Mouse (Mus musculus) retina, postnatal 7 days (tissue): ENCODE data around the gene Ahcyl1.
A peak's percentile ranks its signal among the peaks of the same experiment; 100 is the strongest.
"Not testable (repeated sequence)": the region's sequence is repeated elsewhere in the genome, so short reads cannot be mapped to it uniquely, and the experiment has no call there.

ENCODE experiments used
- DNase-seq: peaks from one replicate; pipeline ENCODE4 v3.0.0-alpha.2; 2012; ENCODE audit warnings: low read depth, low spot score

Ahcyl1 gene

DNA sequence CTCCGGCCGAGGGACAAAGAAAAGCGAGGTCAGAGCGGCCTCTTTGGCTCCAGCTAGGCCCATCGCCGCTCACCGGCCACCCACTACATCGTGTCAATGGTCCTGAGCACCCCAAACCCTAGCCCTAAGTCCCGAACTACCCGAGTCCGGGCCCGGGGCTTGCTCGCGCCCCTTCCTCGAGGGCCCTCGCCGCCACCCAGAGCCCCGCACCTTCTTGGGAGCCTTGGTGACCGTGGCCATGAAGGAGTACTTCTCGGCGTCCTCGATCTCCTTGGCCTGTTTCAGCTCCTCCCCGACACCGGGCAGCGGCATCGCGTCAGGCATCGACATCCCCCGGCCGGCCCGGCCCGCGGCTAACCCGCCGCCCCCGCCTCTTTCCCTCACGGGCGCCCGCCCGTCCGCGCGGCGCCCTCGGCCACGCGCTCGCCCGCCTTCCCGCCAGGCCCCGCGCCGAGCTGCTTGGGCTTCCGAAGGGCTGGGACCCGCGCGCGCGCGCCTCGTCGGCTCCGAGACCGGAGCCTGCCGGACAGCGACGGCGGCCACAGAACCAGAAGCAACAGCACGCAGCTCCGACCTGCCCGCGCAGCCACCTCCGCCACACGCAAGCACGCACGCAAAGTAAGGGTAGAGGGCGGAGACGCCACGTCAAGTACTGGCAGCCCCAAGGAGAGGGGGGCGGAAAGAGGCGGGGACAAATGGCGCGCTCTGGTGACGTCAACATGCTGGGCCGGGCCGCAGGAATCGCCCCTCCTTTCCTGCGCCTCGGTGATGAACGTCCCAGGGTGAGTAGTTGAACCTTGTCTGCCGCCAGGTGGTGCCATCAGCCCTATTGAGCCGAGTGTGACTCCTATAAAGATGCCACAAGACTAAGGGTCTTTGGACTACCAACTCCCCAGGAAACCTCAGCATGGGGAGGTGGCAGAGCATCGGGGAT is at the start of gene Ahcyl1:
Ahcyl1 (minus strand) TSS at position 613 of the 934 bp plus-strand sequence.
- DNase-seq, result peak; percentile 96

DNA sequence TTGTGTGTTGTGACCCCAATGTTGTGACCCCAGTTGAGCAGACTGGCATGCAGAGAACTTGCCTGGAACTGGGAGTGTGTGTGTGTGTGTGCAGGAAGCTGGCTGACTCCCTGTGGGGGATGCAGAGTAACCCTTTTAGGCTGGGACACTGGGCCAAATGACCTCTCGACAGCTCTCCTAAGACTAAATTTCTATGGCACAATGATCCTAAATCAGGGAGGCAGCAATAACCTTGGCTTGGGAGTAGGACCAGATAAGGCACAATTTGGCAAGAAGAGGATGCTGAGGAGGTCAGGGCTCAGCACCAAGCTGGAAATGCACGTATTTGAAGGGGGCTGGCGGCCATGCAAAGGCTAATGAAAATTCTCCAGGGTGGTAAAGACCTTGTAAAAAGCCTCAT is 49.7 kb upstream of the Ahcyl1 start:
- DNase-seq, result no peak

DNA sequence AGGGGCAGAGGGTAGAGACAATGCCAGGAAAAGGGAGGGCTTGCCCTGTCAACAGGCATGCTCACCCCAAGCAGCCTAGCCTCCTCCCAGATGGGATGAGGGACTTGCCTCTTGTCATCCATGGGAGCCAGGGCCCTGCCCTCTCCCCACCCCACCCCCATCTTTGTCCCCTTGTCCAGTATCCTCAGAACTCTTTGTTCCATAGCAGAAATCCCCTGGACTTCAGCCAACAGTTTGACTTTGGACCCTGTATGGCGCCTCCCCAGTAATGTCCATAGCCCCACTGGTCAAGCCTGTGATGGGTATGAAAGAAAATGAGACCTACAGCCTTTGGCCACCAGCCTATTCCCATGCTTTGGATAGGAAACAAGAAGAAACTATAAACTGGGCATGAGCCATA is 47.3 kb upstream of the Ahcyl1 start:
- DNase-seq, result no peak

DNA sequence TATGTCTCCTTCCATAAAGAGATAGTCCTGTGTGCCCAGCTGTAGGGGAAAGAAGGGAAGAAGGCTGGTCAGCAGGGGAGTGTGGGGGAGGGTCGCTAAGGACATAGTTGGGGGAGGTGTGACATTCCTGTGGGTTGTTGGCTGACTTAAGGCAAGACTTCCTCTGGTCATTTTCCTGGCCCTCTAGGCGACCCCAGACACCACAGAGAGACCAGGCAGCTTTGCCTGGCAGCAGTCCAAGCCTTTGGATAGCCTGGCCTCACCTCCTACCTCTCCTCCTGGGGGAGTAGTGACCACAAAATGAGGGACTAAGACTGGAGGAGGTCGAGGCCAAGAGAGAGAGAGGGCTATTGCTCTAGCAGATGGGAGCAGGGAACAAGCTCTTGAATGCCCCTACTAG is 46.7 kb upstream of the Ahcyl1 start:
- DNase-seq, result no peak

DNA sequence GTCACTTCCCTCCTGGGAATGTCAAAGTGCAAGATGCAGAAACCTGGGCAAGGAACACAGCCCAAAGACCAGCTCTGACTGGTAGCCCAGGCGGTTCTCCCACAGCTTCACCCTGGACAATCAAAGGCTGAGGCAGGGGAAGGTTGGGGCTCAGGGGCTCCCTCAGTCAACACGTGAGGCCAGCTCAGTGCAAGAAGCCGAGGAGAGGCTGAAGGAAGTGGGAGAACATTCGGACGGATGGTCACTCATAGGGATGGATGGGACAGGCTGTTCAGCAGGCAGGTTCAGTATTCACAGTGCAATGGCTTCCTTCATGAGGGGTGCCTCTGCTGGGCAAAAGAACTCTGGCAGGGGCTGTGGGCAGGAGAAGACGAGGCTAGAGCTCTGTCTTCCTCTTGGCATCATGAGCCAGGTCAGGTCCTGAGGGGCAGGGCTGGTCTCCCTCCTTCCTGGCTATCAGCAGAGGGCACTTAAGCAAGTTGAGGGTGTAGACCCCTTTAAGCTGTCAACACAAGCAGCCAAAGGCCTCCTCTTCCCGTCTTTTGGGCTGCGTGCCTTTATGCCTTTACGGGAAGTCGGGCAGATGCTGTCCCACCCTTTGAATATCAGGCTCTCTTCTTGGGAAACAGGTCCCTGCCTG is 45.8 kb upstream of the Ahcyl1 start:
- DNase-seq, result no peak

DNA sequence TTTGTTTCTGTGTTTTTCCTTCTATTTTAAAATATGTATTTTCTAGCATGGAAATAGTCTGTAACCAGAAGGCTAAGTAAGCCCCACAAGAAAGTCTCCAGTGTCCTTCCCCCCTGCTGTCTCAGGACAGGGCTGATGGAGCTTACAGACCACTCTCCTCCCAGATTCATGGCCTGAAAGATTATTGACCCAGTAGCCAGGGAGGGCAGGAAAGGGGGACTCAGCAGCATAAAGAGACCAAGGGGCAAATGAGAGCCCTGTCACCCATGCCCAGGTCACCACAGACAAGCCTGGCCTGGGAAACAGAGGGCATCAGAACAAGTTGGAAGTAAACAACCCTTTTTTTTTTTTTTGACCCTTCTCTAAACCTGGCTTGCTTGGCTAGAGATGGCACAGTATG is 45.0 kb upstream of the Ahcyl1 start:
- DNase-seq, result no peak

DNA sequence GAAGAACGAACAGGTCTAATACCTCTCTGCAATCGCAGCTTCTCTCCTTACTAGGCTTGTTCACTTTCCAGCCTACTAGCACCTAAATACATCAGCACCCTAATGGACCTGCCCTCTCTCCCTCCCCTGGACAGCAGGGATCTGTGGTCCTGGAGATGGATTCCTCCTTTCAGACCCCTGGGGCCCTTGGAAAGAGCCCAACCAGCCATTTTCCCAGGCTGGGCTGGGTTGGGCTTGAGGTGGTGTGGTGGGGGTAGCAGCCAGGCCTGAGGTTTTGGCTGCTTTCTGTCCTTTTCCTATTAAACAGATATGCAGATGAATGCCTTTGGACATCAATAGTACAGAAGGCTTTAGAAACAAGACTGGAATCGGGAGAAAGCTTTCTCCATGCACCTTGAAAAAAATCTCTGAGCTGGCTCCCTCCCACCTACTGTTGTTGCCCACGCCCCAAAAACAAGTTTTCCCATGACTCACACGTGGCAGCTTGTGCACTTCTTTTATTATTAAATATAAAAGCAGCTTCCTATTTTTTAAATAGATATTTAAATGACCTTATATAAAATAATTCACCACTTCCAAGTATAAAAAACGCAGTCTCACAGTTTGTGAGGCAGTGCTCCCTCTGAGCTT is 44.3 kb upstream of the Ahcyl1 start:
- peak; percentile 30 for DNase-seq

DNA sequence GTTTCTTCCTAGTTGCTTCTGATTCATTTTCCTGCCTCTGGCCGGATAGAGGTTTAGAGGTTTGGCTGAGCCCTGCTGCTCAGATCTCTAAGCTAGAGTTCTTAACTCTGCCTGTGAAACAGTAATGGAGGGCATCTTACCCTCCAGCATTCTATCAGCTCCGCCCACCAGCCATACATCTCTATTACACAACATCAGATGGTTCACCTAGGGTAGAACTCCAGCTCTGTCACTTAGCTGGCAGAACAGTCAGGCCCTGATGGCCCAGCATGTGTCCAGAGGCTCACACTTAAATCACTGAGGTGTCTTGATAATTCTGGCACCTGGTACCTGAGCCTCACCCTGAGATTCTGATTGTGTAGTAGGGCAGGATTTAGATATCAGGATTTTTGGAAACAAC is 43.6 kb upstream of the Ahcyl1 start:
- no peak for DNase-seq

DNA sequence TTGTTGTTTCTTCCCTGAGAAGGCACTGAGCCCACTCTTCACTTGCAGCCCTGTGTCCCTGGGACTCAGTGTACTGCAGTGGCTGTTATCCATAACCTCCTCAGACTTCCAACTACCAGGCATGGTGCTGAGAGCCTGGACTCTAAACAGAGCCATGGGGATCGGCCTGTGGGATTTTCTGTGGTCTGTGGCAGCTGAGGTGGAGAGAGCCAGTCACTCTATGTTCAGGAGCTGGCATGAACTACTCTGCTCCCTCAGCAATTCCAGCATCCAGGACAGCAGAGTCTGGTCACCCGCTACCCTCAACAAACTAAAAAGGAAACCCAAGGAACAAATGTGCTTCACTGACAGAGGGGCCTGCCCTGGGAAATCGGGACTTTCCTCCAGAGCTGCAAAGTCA is 43.1 kb upstream of the Ahcyl1 start:
- DNase-seq, result no peak

DNA sequence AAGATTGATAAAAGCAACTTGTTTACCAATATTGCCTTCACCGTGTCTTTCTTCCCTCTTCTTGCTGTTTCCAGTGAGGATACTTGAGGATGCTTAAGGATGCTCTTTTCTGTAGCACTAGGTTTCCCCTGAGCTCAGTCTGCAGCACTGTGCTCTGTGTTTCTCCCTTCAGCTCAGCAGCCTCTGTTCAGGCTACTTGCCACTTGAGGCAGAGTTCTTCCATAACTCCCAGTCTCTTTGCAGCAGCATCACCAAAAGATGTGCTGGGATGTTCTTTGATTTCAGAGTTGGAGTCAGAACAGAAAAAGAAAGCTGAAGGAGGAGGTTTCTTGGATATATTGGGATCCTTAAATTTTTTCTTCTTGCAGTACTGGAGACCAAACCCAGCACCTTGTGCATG is 42.3 kb upstream of the Ahcyl1 start:
- DNase-seq, result no peak

DNA sequence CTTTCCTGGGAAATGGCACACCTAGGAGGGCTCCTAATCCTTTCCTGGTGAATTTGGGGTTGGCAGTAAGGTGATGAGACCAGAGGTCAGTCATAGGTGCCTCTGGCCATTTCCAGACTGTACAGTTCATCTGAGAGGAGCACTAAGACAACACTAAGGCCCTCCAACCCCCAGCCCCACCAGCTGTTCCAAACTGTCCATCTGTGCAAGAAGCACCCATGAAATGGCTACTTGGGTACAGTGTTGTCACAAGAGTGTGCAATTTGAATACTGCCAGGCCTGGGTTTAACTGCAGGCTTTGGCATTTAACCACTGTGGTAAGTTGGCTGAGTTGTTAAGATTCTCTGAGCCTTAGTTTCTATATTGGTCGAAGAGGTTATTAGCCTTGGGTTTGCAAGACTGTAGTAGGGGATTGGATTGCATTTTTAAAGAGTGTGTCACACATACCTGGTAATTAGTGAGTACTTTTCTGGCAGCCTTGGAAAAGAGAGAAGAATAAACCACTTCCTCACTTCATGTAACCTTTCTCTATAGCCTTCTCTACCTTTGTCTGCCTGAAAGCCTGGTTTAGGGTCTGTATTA is 41.3 kb upstream of the Ahcyl1 start:
- no peak for DNase-seq

DNA sequence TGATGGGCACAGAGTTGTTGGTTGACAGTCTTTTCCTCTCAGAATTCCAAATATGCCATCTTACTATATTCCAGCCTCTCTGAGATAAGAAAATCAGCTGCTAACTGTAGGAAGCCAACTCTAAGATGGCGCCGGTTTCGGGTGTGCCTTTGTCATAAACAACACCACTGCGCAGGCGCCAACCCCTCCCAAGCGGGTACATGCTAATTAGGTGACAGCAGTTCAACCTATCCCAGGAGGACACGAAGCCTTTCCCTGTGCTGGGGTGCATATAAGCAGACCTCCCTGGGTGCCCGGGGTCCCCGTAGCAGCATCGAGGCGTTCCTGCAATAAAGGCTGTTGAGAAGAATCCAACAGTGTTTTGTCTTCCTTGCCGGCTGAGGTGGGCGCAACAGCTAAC is 39.3 kb upstream of the Ahcyl1 start:
- DNase-seq, result not testable (repeated sequence)

DNA sequence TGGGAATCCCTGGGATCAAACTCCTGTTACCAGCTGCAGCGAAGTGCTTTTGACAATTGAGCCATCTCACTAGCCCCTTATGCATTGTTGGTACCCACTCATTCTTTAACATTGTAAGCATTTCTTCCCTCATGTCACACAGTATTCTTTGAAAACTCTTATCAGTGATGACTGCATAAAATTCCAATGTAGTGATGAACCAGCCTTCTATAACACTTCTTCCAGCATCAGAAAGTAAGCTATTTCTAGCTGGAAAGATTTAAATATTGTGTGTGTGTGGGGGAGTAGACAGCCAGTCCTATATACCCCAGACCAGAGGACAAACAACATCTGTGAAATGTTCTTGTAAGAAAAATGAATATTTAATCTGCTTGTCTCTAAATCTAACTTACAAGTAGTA is 37.0 kb upstream of the Ahcyl1 start:
- no peak for DNase-seq

DNA sequence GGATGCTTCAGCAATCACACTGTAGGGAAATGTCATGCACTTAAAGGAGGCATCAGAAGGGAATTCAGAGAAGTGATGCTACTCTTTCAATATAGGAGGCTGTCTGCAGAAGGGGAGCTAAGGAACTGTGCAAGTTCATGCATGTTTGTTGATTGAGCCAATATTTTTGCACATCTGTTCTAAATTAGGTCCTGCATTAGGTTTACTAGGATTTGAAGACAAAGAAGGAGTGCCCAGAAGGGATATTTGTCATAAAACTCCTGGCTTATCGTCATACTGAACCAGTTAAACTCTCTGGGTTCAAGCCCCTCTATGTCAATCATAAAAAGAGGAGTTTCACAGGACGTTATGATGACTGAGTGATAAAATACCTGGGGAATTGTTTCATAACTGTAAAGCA is 33.9 kb upstream of the Ahcyl1 start:
- no peak for DNase-seq

DNA sequence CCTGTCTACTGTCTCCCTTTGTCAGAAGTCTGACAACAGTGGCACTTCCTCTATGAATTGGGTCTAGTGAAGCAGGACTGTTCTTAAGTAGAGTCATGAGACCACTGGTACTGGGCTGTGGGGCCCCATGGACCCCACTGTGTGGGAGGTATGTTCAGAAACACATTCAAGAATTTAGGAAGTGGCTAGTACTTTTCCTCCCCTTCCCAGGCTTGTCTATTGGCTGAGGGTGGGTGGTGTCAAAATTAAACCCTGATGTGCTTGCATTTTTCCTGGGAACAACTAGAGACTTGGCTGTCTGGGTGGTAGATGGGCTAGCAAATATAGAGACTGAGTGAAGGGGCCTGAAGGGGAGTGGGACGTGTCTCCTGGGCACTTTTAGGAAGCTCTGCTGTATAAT is 32.1 kb upstream of the Ahcyl1 start:
- DNase-seq, result no peak

DNA sequence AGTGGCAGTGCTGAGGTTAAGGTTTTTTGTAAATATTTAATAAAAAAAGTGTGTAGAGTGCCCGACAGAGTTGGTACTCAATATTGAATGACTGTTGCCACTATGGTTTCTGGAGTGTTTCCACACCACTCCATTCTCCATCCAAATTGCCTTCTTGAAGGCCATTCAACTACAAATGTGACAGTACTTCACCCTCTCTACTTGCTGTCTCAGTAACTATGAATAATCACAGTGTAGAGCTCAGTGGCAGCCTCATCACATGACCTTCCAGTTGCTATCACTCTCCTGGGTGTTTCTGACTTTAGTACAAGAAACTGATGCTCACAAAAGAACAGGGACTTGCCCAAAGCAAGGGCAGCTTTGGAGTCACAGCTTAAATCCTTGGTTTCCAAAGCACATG is 19.6 kb upstream of the Ahcyl1 start:
- DNase-seq, result no peak

DNA sequence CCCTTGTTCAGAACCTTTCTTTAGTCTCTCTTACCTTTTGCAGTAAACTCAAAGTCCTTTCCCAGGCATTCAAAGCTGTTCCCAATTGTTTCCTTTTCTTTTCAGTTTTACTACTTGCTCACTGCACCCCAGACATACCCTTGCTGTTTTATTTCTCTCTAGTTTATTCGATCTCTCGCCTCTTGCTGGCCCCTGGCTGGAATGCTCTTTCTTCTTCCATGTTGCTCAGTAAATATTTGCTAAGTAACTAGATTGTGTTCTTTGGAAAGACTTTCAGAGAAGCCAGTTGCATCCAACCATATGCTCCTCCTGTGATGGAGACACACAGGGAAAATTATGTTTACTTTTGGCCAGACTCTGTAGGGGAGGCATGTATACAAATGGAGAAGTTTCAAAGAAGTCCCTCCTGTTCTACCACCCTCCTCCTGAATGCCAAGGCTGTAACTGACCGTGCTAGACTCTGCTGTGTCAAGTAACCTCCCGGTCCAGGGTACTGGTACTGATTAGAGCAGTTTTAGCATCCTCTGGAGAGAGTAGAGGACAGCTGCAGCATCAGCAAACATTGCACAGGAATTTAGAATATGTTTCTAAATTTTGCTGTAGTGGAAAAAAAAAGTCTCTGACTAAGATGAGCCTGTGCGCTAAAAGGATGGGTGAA is 18.0 kb upstream of the Ahcyl1 start:
- DNase-seq, result no peak

DNA sequence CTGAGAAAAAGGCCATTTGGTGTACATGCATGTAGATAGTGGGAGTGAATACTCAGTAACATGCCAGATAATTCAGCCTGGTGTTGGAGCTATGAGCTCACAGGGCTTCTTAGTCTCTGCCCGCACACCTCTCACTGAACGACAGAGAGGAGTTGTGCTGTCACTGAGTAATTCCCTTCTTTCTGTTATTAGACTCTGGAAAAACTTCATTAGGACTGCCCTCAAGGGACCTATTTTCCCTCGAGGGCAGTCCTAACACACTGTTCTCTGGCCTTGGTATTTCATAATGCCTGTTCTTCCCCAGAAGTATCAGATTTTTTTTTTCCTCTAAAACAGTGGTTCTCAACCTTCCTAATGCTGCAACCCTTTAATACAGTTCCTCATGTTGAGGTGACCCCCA is 15.7 kb upstream of the Ahcyl1 start:
- no peak for DNase-seq

DNA sequence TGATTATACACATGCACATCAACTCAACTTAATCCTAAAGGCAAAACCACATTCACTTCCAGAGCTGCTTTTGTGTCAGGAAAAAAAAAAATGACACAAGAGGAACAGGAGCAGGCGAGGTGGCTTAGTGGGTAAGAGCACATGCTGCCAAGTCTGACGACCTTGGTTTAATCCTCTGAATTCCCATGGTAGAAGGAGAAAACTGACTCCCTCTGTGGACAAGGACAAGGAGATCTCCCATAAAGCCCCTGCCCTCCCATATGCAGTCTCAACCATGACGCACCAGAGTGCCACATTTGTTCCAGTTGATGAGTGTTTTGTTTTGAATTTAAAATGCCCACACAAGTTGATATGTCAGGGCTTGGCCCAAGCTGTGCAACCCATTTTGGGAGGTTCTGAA is 12.8 kb upstream of the Ahcyl1 start:
- DNase-seq, result no peak

DNA sequence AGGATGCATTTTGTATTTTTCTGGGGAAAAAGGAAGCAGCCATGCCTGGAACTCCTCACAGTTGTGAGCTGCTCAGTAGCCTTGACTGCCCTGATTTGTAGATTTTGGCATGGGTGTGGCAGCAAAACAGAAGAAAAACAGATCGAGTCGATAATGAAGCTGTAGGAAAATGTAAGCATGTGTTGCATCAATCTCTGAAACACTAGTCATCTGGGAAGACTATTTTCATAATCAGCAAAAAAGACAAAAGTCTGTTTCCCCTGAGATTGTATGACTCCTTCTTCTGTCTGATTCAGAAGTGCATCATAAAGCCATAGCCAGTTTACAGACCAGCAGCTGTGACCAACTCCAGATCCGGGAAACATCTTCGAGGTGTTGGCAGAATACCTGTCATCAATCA is 10.9 kb upstream of the Ahcyl1 start:
- no peak for DNase-seq

DNA sequence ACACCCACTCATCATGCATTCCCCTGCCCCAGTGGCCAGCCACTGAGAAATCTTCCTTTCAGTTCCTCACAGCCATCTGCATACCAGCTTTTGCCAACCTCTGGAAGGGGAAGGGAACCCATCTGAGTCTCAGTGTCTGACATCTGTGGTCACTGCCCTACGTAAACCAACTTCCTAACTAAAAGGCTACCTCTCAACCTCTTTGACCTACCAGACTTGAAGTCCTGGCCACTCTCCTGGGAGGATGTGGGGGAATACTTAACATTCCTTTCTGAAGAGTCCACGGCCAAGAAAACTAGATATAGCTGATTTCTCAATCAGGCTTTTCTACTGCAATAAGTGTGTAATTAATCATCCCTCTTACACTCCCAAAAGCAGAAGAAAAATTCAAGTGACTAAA is 9.8 kb upstream of the Ahcyl1 start:
- DNase-seq, result no peak

DNA sequence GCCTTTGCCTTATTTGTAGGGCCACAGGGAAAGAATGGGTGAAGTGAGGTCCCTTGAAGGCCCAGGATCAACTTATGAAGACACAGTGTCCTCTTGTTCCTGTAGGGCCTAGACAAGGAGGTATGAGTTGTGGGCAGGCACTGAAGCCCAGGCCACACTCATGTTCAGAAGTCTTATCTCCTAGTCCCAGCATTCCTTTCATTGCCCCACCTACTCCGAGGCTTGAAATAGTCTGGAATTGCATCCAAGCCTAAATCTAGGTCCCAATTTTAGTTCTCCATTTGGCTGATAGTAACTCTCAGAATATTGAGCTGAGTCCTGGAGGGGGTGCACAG is 8.0 kb upstream of the Ahcyl1 start:
- no peak for DNase-seq
